Mouse (Mus musculus) embryonic facial prominence, embryonic 11.5 days (tissue): ENCODE results near the gene Rec114. TPM values are rescaled to one million over a fixed set of nuclear protein-coding genes. Genes with fewer than 3 reads are reported as not detected.

Source experiments
- ATAC-seq: fragments of 200-750 bp; cut with Nextera tagmentation; replicated peaks from 2 replicates; pipeline ENCODE4 v1.8.0; 2017; ENCODE audit warnings: low read depth; ENCODE audit not compliant: insufficient number of reproducible peaks, low FRiP score, low TSS enrichment
- DNase-seq: peaks from one replicate; pipeline ENCODE4 v3.0.0-alpha.2; 2015; ENCODE audit warnings: low spot score
- H3K27ac ChIP-seq: fragments of 300-500 bp; sonication (generic); replicated peaks from 2 replicates; pipeline ENCODE4 v1.5.1; 2014; ENCODE audit warnings: mild to moderate bottlenecking, low read depth, low read length, control low read depth
- H3K27me3 ChIP-seq: fragments of 300-500 bp; sonication (generic); 2 replicates; pipeline ENCODE4 v1.6.1; 2014; ENCODE audit warnings: mild to moderate bottlenecking, low read length, moderate library complexity, mixed read lengths; ENCODE audit not compliant: control insufficient read depth, insufficient read depth
- H3K36me3 ChIP-seq: fragments of 300-500 bp; sonication (generic); replicated peaks from 2 replicates; pipeline ENCODE4 v1.6.1; 2014; ENCODE audit warnings: low read depth, mild to moderate bottlenecking, low read length, moderate library complexity, mixed read lengths; ENCODE audit not compliant: control insufficient read depth, insufficient read depth
- H3K4me1 ChIP-seq: fragments of 300-500 bp; sonication (generic); 2 replicates; pipeline ENCODE4 v1.6.1; 2014; ENCODE audit warnings: low read length, mixed read lengths; ENCODE audit not compliant: control insufficient read depth, insufficient read depth
- H3K4me2 ChIP-seq: fragments of 300-500 bp; sonication (generic); 2 replicates; pipeline ENCODE4 v1.6.1; 2014; ENCODE audit warnings: low read depth, mild to moderate bottlenecking, control low read depth, low read length, moderate library complexity
- H3K4me3 ChIP-seq: fragments of 300-500 bp; sonication (generic); 2 replicates; pipeline ENCODE4 v1.5.1; 2014; ENCODE audit warnings: low read depth, low read length, control low read depth
- H3K9ac ChIP-seq: fragments of 300-500 bp; sonication (generic); replicated peaks from 2 replicates; pipeline ENCODE4 v1.6.1; 2014; ENCODE audit warnings: mild to moderate bottlenecking, control low read depth, low read length
- H3K9me3 ChIP-seq: fragments of 300-500 bp; sonication (generic); replicated peaks from 2 replicates; pipeline ENCODE4 v1.6.1; 2016; ENCODE audit warnings: mild to moderate bottlenecking, low read length, inconsistent platforms, mixed read lengths; ENCODE audit not compliant: control insufficient read depth
- WGBS: fragments of 180-500 bp; shearing (Covaris S2); extraction: QIAGEN DNeasy Blood & Tissue Kit; methylation state at CpG from one replicate; pipeline ENCODE4 v1.1.7; 2014; 5-methylcytosine and 5-hydroxymethylcytosine counted together
- polyA plus RNA-seq: library from polyadenylated mRNA; unstranded; fragments of >200 nt; fragmentation: Nextera tagmentation; extraction: Ambion mirVana; gene quantifications from 2 replicates; pipeline ENCODE4 v1.2.1, GENCODE M21; 2014

The Rec114 gene
- polyA plus RNA-seq, 1 experiment from 2014 or later: 1.9 TPM

- Histone ChIP-seq H3K4me2 (no peak overlapping the region), H3K9ac (no peak overlapping the region), H3K9me3 (no peaks in the 10 kb centered on the region), H3K4me1 (no peaks in the 10 kb centered on the region), H3K27ac (no peak overlapping the region), H3K27me3 (no peaks in the 10 kb centered on the region), H3K36me3 (no peaks in the 10 kb centered on the region), H3K4me3 (no peak overlapping the region)
- DNase-seq (no peak), ATAC-seq (no peak)
- 92% methylated on average over 1 of the region's 1 CpGs for WGBS
Measured at GRCm38 (mm10) chr9:58613790-58614189, 130.0 kb downstream of the Rec114 start.

Other genes with a start within 250 kb of the Rec114 start
- gene Cd276, start 188.5 kb downstream of the Rec114 start, polyA plus RNA-seq: 42.8 and 46.9 TPM in 2 replicates
- gene Nptn, start 161.7 kb downstream of the Rec114 start, polyA plus RNA-seq: 67.9 and 73.6 TPM in 2 replicates
- gene Hcn4, start 79.4 kb upstream of the Rec114 start, polyA plus RNA-seq: 0.39 and 0.41 TPM in 2 replicates